Mouse (Mus musculus) embryonic stem cell, embryonic (primary cell): Measurements from ENCODE around the gene Kcnq1.

Experiments
- CTCF ChIA-PET, 4 experiments: fragments of 300-600 bp in 2 of 4; fragments of 350-600 bp in 2 of 4; sonication (Branson Sonifier 250); formaldehyde crosslinking; loops; one replicate each; lab custom pipeline; 2022; ENCODE audit warnings: inconsistent platforms in 2 of 4; lab: Charles Lee
- POLR2A ChIA-PET, 4 experiments: fragments of 300-600 bp in 2 of 4; fragments of 350-600 bp in 2 of 4; sonication (Branson Sonifier 250); formaldehyde crosslinking; loops; one replicate each; lab custom pipeline; 2022; ENCODE audit warnings: antibody characterized with exemption in 4 of 4, inconsistent platforms in 1 of 4; lab: Charles Lee

The Kcnq1 gene

DNA sequence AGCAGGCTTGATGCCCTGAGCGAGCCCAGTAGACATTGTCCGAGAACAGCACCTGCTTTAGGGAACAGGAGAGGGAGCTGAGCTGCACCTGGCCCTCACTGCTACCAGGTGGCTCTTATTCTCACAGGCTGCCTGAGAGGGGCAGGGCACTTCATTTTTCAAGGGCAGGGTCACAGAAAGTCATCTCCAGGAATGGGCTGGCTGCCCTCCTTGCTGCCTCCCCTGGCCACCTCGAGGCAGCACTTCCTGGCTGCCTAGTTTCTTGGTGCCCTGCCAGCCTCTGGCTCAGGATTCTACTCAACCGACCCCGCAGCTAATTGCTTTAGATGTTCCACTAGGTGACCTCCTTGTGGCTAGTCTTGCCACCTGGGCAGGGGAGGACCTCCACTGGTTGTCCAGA lies 2.0 kb downstream of the Kcnq1 start:
- CTCF ChIA-PET, result interaction anchor here in 2 of 4 experiments (0.7 to 2.2 kb wide), 7 partner anchors 16 to 398 kb away, joined by 3 to 7 read pairs (median 4); no protein-coding TSS in a partner anchor
- POLR2A ChIA-PET, result interaction anchor here in 3 of 4 experiments (0.8 to 1.7 kb wide), 4 partner anchors 9 to 43 kb away, joined by 3 read pairs; no protein-coding TSS in a partner anchor

DNA sequence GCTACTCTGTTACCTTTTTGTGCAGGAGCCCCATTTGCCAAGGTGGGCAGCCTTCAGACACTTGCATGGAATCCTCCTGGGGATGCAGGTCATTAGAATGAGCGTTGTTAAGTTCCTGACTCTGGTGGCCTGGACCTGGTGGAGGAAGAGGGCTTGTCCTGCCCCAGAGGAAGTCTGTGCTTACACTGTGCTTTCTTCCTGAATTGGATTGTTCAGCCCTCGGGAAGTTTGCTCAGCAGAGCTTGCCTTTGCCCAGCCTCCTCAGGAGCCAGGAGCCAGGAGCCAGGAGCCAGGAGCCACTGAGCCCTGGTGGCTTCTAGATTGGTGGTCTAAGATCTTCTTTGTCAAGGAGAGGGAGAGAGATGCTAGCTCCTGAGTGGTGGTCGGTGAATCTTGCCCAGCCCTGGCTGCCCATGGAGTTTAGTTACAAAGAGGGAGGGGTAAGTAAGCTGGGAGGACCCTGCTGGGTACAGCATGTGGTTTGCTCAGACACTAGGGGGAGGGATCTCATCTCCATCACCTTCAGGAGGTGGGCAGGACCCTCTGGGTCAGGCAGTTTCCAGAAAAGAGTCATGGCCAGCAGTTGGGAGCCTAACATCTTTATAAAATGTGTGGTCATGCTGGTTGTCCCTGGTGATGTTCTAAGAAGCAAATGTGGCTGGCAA lies 3.0 kb downstream of the Kcnq1 start:
- CTCF ChIA-PET, result interaction anchor here (0.5 to 2.7 kb wide), 9 partner anchors 14 to 364 kb away, joined by 3 to 10 read pairs (median 4); partner anchors contain the start of genes Trpm5 (in 2 of the 4) and Slc22a18 (in 1 of the 4)

DNA sequence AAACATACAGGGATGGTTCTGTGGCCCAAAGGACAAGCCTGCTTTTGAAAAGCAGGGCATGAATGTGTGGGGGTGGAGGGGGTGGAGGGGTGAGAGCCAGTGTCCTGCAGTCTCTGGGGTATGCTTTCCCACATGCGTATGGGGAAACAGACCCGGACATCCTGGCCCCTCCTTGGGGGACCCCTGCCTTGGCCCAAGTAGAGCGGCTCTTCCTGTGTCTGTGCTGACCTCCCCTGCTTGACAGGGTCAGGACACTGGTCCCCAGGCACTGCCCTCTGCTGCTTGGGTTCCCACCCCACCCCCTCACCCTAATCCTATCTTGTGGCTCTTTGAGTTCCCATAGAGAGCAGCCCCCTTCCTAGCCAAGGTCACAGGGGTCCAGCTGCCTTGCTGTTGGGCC lies 3.5 kb downstream of the Kcnq1 start:
- ChIA-PET POLR2A (interaction anchor here in 2 of 4 experiments (0.7 to 1.3 kb wide), 4 partner anchors 10 to 44 kb away, joined by 3 to 4 read pairs (median 4); no protein-coding TSS in a partner anchor), CTCF (interaction anchor here (0.5 to 2.7 kb wide), 13 partner anchors 15 to 364 kb away, joined by 3 to 12 read pairs (median 6); partner anchors contain the start of genes Trpm5 (in 2 of the 4) and Slc22a18 (in 1 of the 4))

More for the DNA sequence above, 3.0 kb downstream of the Kcnq1 start:
- POLR2A ChIA-PET, result interaction anchor here in 2 of 4 experiments (0.7 to 1.2 kb wide), 3 partner anchors 11 to 56 kb away, joined by 3 to 4 read pairs (median 3); no protein-coding TSS in a partner anchor

DNA sequence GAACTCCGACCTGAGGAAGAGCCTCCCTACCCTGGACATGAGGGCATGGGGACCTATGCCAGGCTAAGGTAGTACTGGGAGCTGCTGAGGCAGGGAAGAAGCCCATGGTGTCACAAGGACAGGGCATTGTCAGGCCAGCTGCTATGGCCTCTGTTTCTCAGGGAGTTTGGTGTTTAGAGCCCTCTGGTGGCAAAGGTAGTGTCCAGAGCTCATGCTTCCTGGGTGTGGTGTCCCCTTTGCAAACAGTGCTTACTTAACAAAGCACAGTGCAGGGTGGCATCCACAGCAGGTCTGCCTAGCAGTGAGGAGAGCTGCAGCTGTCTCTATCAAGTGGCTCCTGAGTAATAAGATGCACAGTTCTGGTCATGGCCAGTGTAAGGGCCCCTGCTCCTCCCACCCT lies 4.6 kb downstream of the Kcnq1 start:
- ChIA-PET CTCF (interaction anchor here (0.5 to 2.7 kb wide), 30 partner anchors 9 to 638 kb away, joined by 3 to 21 read pairs (median 6); partner anchors contain the start of genes Trpm5 (in 2 of the 4) and Slc22a18 (in 1 of the 4)), POLR2A (interaction anchor here in 2 of 4 experiments (0.7 to 2.2 kb wide), 6 partner anchors 9 to 357 kb away, joined by 3 to 5 read pairs (median 4); no protein-coding TSS in a partner anchor)

DNA sequence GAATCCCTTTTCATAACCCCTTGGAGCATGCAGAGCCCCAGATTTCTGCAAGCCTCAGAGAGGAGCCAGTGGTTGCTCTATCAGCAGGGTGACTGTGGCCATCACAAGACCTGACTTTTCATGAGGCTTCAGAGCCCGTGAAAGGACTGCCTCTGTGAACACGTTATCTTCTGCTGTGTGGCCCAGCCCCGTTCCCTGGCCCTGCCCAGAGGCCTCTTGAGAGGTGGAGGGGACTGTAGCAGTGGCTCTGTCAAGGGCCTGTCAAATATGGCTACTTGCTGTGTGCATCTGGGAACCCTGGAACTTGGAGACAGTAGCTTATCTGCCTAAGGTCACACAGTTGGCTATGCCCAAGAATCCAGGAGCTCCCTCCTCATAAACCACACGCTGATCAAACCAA lies 5.6 kb downstream of the Kcnq1 start:
- POLR2A ChIA-PET, result interaction anchor here in 2 of 4 experiments (1.1 to 2.2 kb wide), 4 partner anchors 8 to 27 kb away, joined by 3 to 5 read pairs (median 4); no protein-coding TSS in a partner anchor
- CTCF ChIA-PET, result interaction anchor here (0.5 to 2.3 kb wide), 15 partner anchors 12 to 394 kb away, joined by 3 to 21 read pairs (median 6); partner anchors contain the start of gene Trpm5 (in 1 of the 4)

DNA sequence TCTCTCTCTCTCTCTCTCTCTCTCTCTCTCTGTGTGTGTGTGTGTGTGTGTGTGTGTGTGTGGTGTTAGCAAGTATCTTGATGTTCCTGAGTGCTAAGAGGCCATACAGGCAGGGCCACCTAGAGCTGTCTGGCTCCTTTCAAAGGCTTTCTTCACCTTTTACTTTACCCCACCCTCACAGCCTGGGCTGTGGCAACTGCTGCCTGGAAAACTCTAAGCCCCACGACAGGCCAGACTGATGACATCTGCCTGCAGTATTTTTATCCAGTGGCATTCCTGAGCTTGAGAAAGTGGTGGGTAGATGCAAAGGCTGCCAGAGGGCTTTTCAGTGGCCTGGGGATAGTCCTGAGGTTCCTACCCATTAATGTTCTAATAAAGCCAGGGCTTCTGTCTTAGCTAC lies 6.2 kb downstream of the Kcnq1 start:
- CTCF ChIA-PET, result interaction anchor here in 2 of 4 experiments (0.6 to 2.3 kb wide), 7 partner anchors 18 to 392 kb away, joined by 3 to 21 read pairs (median 5); partner anchors contain the start of gene Trpm5 (in 1 of the 2)
- POLR2A ChIA-PET, result interaction anchor here in 3 of 4 experiments (0.8 to 2.2 kb wide), 4 partner anchors 12 to 59 kb away, joined by 3 to 8 read pairs (median 5); no protein-coding TSS in a partner anchor

DNA sequence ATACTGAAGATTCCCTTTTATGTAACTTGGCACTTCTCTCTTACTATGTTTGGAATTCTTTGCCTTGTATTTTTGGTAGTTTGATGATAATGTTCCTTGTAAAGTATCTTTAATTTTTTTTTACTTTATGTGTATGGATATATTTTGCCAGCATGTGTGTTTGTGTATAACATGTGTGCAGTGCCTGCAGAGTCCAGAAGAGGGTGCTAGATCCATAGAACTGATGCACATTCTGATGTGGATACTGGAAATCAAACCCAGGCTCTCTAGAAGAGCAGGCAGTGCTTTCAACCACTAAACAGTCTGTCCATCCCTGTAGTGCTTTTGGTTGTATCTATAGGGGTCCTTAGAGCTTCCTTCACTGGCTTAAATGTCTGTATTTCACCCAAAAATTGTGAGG lies 8.6 kb downstream of the Kcnq1 start:
- ChIA-PET CTCF (no interaction called here), POLR2A (no interaction called here)

DNA sequence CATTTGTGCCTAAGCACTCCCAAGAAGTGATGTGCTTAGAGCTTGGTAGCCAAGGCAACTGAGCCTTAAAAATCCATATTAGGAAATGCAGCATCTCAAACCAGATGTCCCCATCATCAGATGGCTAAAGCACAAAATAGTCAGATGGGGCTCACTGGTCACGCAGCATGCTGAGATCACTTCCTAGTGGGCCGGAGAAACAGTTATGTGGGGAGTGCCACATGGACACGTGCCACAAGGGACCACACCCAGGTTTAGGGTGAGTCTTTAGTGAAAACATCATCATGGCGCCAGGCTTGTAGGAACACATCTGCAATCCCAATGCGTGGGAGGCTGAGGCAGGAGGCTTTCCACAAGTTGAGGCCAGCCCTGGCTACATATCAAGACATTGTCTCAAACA lies 10.4 kb downstream of the Kcnq1 start:
- CTCF ChIA-PET, result interaction anchor here (0.6 to 2.8 kb wide), 10 partner anchors 8 to 354 kb away, joined by 3 to 13 read pairs (median 4); no protein-coding TSS in a partner anchor
- POLR2A ChIA-PET, result interaction anchor here in 3 of 4 experiments (0.5 to 1.6 kb wide), 7 partner anchors 8 to 190 kb away, joined by 3 to 4 read pairs (median 3); partner anchors contain the start of gene Kcnq1 (in 1 of the 3)

DNA sequence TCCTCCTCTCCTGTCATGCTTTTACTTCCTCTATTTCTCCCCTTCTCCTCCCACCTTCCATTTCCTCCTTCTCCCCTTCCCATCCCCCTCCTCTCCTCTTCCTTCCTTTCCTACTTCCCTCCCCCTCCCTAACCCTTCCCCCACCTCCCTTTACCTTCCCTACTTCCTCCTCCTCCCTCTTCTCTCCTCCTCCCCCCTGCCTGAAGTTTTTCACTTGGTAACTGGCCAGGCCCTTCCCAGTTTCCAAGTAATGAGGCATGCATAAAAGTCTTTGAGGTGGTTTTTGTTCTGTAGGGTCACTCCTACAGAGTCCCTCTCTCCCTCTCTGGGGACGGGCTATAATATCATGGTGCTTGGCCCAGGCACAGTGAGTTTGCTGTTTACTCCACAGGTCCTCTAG lies 13.2 kb downstream of the Kcnq1 start:
- ChIA-PET CTCF (interaction anchor here in 3 of 4 experiments (0.6 to 8.5 kb wide), 9 partner anchors 9 to 350 kb away, joined by 3 to 52 read pairs (median 7); no protein-coding TSS in a partner anchor), POLR2A (interaction anchor here in 3 of 4 experiments (0.8 to 1.9 kb wide), 15 partner anchors 9 to 481 kb away, joined by 3 to 6 read pairs (median 4); partner anchors contain the start of genes Cars (in 1 of the 3) and Cd81 (in 1 of the 3))

DNA sequence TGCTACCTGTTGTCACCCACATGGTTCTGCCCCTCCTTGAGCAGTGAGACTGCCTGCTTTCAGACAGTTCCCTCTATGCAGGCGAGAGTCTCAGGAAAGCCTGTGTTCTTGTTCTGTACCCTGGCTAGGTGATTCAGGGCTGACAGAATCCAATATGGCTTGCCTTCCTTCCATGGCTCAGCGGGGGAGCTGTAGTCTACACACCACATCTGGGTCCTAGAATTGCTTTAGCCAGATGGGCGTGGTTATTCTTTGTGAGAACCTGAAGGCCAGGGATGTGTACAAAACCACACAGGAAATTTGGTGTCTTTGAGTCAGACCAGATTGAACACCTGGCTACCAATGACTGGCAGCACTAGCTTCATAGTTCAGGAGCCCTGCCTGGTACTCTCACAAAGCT lies 13.7 kb downstream of the Kcnq1 start:
- ChIA-PET POLR2A (interaction anchor here in 2 of 4 experiments (0.8 to 1.9 kb wide), 15 partner anchors 9 to 480 kb away, joined by 3 to 6 read pairs (median 4); partner anchors contain the start of gene Cars (in 1 of the 2)), CTCF (interaction anchor here in 2 of 4 experiments (1.4 to 8.5 kb wide), 7 partner anchors 9 to 350 kb away, joined by 4 to 52 read pairs (median 9); partner anchors contain the start of gene Trpm5 (in 1 of the 2))

DNA sequence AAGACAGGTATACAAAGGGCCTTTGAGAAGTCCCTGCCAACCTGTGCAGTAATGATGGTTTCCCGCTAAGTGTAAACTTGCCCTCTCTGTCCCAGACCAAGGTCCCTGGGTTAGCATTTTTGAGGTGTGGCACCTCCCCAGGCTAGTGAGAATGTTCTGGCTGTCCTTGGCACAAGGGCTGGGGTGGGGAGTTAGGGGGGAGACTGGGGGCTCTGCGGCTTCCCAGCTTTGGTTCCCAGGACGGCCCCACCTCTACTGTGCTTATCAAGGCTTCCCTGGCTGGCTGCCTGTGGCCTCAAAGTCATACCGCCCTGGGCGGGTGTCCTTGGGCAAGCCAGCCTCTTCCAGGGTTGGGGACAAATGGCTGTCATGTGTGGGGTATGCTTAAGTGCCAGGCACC lies 16.0 kb downstream of the Kcnq1 start:
- POLR2A ChIA-PET, result interaction anchor here in 2 of 4 experiments (0.7 to 2.7 kb wide), 10 partner anchors 15 to 473 kb away, joined by 3 to 8 read pairs (median 4); partner anchors contain the start of genes Cd81 (in 1 of the 2), Kcnq1 (in 1 of the 2), Nap1l4 (in 1 of the 2) and Phlda2 (in 1 of the 2)
- CTCF ChIA-PET, result interaction anchor here in 3 of 4 experiments (1.3 to 8.5 kb wide), 8 partner anchors 12 to 348 kb away, joined by 4 to 52 read pairs (median 6); no protein-coding TSS in a partner anchor

DNA sequence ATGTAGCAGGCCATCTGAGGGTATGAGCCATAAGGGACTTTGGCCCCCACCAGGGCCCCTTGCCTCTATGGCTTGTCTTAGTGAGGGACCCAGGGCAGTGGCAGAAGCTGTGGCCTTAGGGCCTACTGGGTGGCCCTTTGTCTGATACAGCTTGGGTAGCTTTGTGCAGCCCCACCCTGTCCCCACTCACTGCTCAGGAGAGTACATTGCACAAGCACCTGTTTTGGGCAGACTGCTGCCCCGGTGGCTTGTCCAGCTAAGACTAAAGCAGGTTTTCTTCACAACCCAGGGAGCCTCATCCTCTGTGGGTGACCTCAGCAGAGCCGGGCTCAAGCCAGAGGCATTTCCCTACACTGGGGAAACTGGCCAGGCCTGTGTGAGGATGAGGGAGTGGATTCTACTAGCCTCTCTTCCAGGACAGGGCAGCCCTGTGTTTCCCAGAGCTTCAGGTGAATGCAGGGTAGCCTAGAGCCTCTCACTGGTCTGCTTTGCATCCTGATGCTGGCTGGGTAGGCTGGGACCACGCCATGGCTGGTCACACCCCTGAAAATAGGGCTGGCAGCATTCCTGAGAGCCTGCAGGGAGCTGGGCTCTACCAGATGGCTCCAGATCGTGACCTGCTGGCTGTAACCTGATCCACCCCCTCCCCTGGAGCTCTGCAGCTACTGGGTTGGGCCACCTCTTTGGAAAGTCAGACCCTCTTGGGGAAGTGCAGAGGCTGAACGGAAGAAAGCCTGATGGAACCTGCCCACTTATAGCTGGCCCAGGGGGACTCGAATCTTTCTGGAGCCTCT lies 17.9 kb downstream of the Kcnq1 start:
- POLR2A ChIA-PET, result interaction anchor here (0.6 to 2.7 kb wide), 70 partner anchors 8 to 736 kb away, joined by 3 to 34 read pairs (median 4); partner anchors contain the start of genes Cd81 (in 3 of the 4), Nap1l4 (in 2 of the 4), Phlda2 (in 2 of the 4) and Tssc4 (in 2 of the 4)

DNA sequence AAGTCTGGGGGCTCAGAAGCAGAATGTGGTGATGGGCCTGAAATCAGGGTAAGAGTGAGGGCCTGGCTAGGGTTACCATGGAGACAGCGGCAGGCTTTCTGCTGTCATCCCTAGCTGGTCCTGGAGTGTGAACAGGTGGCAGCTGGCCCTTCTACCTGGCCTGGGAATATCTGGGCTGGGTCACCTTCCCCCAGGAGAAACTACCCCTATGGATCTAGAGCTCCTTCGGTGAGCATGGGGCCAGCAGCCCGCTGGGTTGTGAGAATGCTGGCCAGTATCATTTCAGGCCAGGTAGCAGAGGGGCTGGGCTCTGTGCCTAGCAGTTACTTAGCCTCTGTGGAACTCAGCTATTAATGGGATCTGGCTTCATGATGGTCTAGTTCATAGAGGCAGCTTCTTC lies 18.7 kb downstream of the Kcnq1 start:
- CTCF ChIA-PET, result interaction anchor here (0.6 to 8.5 kb wide), 31 partner anchors 9 to 659 kb away, joined by 3 to 52 read pairs (median 6); partner anchors contain the start of genes Mrgpre (in 1 of the 4) and Trpm5 (in 1 of the 4)

More for the DNA sequence above, 17.9 kb downstream of the Kcnq1 start:
- CTCF ChIA-PET, result interaction anchor here (0.5 to 8.5 kb wide), 38 partner anchors 8 to 1083 kb away, joined by 3 to 52 read pairs (median 6); partner anchors contain the start of genes Mrgpre (in 1 of the 4), Slc22a18 (in 1 of the 4) and Trpm5 (in 1 of the 4)

DNA sequence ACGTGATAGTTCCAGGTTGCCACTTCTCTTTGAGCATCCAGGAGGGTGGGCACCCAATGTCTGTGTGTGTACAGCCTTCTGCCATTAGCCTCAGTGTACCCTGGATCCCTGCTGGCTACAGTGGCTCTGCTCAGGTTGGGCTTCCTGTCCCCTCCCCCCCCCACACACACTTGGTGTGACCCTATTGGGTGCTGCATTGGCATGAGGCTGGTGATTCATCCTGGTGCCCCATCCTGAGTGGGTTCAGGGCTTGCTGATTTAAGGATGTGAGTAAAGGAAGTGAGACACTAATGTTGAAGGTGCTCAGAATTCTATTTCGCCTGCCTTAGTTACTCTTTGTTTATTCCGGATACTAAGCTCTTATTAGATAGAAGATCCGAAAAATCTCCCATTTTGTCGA lies 26.7 kb downstream of the Kcnq1 start:
- ChIA-PET CTCF (interaction anchor here (0.6 to 1.9 kb wide), 6 partner anchors 18 to 347 kb away, joined by 3 to 6 read pairs (median 4); partner anchors contain the start of gene Trpm5 (in 1 of the 4)), POLR2A (interaction anchor here in 2 of 4 experiments (0.6 to 1.3 kb wide), 3 partner anchors 9 to 80 kb away, joined by 3 to 4 read pairs (median 4); partner anchors contain the start of gene Cd81 (in 1 of the 2))

More for the DNA sequence above, 18.7 kb downstream of the Kcnq1 start:
- POLR2A ChIA-PET, result interaction anchor here (0.7 to 2.7 kb wide), 57 partner anchors 8 to 705 kb away, joined by 3 to 34 read pairs (median 4); partner anchors contain the start of genes Cd81 (in 3 of the 4), Nap1l4 (in 2 of the 4), Phlda2 (in 2 of the 4) and Tssc4 (in 2 of the 4)

DNA sequence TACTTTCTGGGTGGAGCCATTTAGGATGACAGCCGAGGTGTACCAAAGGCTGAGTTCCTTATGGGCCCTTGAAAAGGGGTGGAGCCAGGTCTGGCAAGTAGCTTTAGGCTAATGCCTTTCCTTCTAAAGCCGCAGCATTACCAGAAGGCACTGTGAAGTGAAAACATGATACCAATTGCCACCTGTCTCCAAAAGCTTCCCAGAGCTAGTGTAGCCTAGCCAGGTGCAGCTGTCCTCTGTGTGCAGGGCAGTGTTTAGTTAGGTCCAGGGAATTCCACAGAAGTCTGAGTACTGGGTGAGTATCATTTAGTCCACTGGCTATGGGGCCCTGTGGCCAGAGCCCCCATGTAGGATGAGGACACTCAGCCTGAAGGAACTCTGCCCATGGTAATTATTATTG lies 30.0 kb downstream of the Kcnq1 start:
- CTCF ChIA-PET, result interaction anchor here in 3 of 4 experiments (0.5 to 2.5 kb wide), 10 partner anchors 12 to 353 kb away, joined by 3 to 10 read pairs (median 4); no protein-coding TSS in a partner anchor
- POLR2A ChIA-PET, result interaction anchor here (0.5 to 2.3 kb wide), 8 partner anchors 11 to 328 kb away, joined by 3 to 13 read pairs (median 4); no protein-coding TSS in a partner anchor

DNA sequence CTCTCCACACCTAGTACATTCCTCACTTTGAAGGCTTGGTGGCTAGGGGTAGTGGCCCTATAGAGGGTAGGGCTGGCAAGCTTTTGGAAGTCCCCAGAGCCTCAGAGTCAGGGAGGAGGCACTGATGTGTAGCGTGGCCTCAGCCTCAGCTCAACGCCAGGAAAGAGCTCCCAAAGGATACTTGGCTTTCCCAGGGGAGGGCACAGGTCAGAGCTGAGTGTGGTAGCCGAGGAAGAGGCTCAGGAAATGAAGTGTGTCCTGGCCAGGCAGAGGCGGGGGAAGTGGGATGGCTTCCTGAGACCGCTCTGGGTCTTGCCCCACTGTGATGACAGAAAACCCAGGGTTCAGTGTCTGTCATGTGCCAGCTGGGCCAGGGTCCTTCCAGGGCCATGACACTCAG lies 30.4 kb downstream of the Kcnq1 start:
- CTCF ChIA-PET, result interaction anchor here in 3 of 4 experiments (0.5 to 2.5 kb wide), 13 partner anchors 10 to 369 kb away, joined by 3 to 10 read pairs (median 4); partner anchors contain the start of gene Trpm5 (in 1 of the 3)
- POLR2A ChIA-PET, result interaction anchor here in 3 of 4 experiments (0.5 to 2.3 kb wide), 12 partner anchors 10 to 354 kb away, joined by 3 to 13 read pairs (median 4); no protein-coding TSS in a partner anchor
